Mouse (Mus musculus) yolk sac, embryonic 10.5 days (tissue): ENCODE results near the gene Erich4.

Source experiments
- DNase-seq: peaks from one replicate; pipeline ENCODE4 v3.0.0-alpha.2; 2017; ENCODE audit warnings: low spot score

The Erich4 gene

GRCm38 (mm10) chr7:25623857-25624370 lies 8.2 kb upstream of the Erich4 start:
- no peak for DNase-seq

GRCm38 (mm10) chr7:25620751-25621150 lies 5.1 kb upstream of the Erich4 start:
- no peak for DNase-seq

- DNase-seq, result no peak
Measured at GRCm38 (mm10) chr7:25620101-25620500, 4.4 kb upstream of the Erich4 start.

GRCm38 (mm10) chr7:25619722-25619991 lies 4.0 kb upstream of the Erich4 start:
- DNase-seq, result no peak

GRCm38 (mm10) chr7:25618865-25619721 lies 3.4 kb upstream of the Erich4 start, which contains the start of gene Dmac2:
Gene Dmac2 (plus strand): TSS chr7:25619414.
- peak; percentile 93 for DNase-seq

GRCm38 (mm10) chr7:25617376-25618160 lies 1.9 kb upstream of the Erich4 start:
- DNase-seq, result no peak

- no peak for DNase-seq
Measured at GRCm38 (mm10) chr7:25614831-25615705, 624 bp downstream of the Erich4 start.

- no peak for DNase-seq
Measured at GRCm38 (mm10) chr7:25614086-25614485, 1.6 kb downstream of the Erich4 start.

GRCm38 (mm10) chr7:25611501-25611900 lies 4.2 kb downstream of the Erich4 start:
- DNase-seq, result no peak

GRCm38 (mm10) chr7:25610056-25610455 lies 5.6 kb downstream of the Erich4 start:
- no peak for DNase-seq

- peak; percentile 32 for DNase-seq
Measured at GRCm38 (mm10) chr7:25607196-25607595, 8.5 kb downstream of the Erich4 start.

GRCm38 (mm10) chr7:25606625-25607063 lies 9.0 kb downstream of the Erich4 start:
- no peak for DNase-seq

- DNase-seq, result no peak
Measured at GRCm38 (mm10) chr7:25601346-25601745, 14.3 kb downstream of the Erich4 start.

- no peak for DNase-seq
Measured at GRCm38 (mm10) chr7:25600666-25601065, 15.0 kb downstream of the Erich4 start.

- DNase-seq, result peak; percentile 60
Measured at GRCm38 (mm10) chr7:25599663-25600062, 16.0 kb downstream of the Erich4 start.

GRCm38 (mm10) chr7:25593859-25594258 lies 21.8 kb downstream of the Erich4 start:
- DNase-seq, result no peak

- no peak for DNase-seq
Measured at GRCm38 (mm10) chr7:25591226-25591625, 24.5 kb downstream of the Erich4 start.

GRCm38 (mm10) chr7:25585351-25586204 lies 30.1 kb downstream of the Erich4 start:
- no peak for DNase-seq

GRCm38 (mm10) chr7:25584651-25585050 lies 31.0 kb downstream of the Erich4 start:
- no peak for DNase-seq

- peak; percentile 67 for DNase-seq
Measured at GRCm38 (mm10) chr7:25582301-25582810, 33.3 kb downstream of the Erich4 start.

- DNase-seq, result no peak
Measured at GRCm38 (mm10) chr7:25579441-25579840, 36.3 kb downstream of the Erich4 start.
